Mouse (Mus musculus): ENCODE measurements around the gene Prkd3.

- TF ChIP-seq CTCF (IDR thresholded peaks at IDR 0.05; ENCODE audit: low read depth) = no peak
- no peak for TF ChIP-seq EP300 (IDR thresholded peaks at IDR 0.05; ENCODE audit: low read depth)
These were observed 111.2 kb downstream of the Prkd3 start for GRCm38 (mm10) chr17:78909374-78909773.

Measured in liver, postnatal 0 days (tissue).